Mouse (Mus musculus) cerebellum, postnatal 4 days (tissue): Measurements from ENCODE around the gene Ighmbp2.
"Not testable (repeated sequence)": the region's sequence is repeated elsewhere in the genome, so short reads cannot be mapped to it uniquely, and the experiment has no call there.

Experiments
- DNase-seq, 2 experiments: peaks; one replicate each; pipeline ENCODE4 v3.0.0; 2022; ENCODE audit warnings: low spot score in 2 of 2, mixed read lengths in 1 of 2

The Ighmbp2 gene

DNA sequence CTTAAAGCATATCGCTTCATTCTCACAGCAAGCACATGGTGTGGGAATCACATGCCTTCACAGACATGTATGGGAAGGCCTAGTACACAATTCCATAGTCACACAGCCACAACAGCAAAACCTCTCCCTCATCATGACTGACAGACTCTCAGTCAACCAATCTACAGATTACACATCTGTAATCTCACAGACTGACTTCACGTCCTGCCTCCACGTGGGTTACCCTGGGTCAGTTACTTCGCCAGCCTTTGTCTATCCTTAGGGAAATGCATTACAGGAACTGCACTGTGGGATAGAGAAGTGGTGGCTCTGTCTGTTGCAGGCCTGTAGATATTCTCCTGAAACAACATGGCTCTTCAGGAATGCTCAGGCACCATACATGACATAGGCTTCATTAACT is 931 bp downstream of the Ighmbp2 start:
- DNase-seq, result no peak

DNA sequence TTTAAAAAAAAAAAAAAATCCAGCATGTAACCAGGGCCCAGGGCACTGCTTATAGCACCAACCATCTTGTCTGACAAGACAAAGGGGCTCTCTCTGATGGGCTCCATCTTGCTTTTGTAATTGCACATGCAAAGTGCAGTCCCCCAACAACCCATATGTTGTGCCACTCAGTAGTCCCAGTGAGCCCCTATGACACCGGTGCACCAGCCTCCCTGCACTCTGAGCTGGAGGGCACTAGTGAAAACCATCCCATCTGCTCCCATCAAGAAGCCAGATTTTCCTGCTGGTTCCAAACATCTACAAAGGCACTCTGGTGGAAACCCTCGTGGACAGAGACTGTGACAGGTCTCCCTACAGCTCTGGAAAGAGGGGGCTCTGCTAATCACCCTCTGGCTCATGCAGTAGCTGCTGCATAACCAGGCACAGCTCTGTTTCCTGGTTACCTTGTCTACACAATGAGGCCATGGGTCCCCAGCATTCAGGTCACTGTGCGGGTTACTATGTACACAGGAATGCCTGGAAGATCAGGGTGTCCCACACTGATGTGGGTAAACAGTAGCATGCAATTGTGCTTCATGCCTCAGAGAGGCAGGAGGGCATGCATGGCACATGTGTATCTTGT is 7.0 kb downstream of the Ighmbp2 start:
- DNase-seq, result peak in 1 of 2 experiments; percentile 10

DNA sequence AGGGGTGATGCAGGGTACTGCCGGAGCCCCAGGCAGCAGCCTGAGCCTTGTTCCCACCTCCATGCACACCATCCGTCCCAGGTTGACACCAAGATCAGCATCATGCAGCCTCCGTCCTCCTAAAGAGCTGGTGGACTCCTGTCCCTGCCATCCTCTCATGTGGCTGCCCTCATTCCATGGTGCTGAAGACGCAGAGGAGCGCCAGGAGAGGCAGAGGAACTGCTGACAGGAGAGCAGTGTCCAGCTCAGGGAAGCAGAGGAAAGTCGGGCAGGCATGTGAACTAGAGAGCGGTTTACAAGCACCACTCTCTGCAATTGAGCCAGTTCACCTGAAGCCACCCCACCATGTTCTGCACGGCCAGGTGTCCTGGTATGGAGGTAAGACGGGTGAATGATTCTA is 9.5 kb downstream of the Ighmbp2 start:
- no peak for DNase-seq

DNA sequence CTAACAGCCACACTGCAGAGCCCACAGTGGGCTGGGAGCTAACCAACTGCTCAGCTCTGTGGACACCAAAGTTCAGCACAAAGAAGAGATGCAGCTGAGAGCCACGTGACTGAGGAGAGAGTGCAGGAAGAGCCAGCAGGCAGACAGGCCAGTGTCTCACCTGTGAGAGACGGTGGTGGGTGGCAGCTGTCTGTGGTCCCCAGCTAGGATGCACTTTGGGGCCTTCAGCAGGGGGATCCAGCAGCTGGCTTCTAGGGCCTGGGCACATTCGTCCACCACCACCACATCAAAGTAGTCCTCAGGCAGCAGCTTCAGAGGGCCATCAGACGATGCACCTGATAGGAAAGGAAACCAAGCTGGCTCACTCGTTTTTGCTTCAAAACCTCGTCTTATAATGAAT is 11.5 kb downstream of the Ighmbp2 start:
- DNase-seq, result no peak

DNA sequence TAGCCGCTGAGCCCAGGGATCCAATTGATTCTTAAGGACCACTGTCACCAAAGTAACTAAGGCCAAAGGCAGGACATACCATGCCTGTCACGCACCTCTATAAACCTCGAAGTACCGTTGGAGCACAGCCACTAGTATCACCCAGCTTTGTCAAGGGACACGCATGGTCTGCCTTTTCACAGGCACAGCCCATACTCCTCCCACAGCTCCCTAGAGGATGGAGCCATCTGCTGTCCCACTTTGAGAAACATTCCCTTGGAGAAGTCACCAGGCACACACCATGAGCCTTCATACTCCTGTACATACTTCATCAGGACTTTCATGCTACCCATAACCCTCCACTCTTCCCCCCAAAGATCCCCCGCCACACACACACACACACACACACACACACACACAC is 13.0 kb downstream of the Ighmbp2 start:
- no peak for DNase-seq

DNA sequence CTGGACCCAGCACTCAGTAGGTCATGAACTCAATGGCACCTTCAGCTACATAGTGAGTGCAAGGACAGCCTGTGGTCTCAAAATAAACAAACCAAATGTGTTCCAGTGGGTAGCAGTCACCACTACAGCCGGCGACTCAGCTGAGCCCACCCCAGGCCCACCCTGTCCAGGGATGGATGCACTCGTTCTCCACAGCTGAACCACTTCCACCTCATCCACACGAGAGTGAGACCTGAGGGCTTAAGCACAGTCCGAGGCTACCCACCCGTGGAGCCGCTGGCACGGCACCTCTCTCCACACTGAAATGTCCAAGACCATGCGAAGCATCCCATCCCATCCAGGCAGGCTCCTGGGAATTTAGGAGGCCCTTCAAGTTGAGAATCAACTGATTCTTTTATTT is 13.5 kb downstream of the Ighmbp2 start:
- DNase-seq, result no peak

DNA sequence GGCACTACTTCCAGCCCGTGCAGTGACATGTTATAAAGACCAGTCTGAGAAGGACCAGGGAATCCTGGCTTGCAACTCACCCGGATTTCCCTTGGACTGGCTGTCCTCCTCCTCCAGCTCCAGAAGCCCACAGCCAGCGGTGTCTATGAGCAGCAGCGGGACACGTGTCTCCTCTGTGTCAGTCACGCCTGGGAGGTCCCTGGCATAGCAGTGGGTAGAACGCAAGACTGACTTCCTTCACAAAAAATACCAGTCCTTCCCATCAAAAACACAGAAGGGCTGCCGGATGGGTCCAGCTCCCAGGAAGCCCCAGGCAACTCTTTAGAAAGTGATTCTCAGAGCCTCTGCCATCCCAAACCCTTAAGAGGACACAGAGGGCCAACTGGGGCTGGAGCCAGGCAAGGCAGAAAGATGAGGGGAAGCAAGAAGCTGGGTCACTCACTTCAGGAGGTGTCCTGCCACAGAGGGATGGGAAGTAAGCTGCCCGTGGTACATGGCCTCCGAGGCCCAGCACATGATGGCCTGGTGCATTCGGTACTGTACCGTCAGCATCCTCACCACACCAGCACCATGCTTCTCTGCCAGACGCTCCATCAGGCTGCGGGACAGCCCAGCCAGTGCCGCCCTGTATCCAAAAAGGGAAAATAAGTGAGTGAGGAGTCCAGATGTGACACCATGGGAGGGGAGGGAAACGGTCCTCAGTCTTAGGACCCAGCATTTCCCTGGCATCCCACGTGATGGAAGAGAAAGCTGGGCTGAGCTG is 14.4 kb downstream of the Ighmbp2 start:
- DNase-seq, result peak in 1 of 2 experiments; percentile 18

DNA sequence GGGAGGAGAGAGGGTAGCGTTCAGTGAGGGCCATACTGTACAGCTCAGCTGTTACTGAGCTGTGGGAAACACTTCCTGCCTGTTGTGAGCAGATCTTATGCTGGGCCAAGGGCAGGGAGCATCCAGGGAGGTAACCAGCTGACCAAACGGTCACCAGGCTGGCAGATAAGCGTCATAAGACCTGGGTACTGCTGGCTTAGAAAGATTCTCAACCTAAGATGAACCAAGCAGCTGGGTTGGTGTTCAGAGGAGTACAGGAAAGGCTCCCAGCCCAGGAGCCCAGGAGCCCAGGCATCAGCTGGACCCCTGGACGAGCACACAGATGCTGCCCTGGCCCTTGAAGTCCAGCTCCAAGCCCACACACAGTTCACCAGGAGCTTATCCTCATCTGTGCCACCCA is 15.5 kb downstream of the Ighmbp2 start:
- no peak for DNase-seq

DNA sequence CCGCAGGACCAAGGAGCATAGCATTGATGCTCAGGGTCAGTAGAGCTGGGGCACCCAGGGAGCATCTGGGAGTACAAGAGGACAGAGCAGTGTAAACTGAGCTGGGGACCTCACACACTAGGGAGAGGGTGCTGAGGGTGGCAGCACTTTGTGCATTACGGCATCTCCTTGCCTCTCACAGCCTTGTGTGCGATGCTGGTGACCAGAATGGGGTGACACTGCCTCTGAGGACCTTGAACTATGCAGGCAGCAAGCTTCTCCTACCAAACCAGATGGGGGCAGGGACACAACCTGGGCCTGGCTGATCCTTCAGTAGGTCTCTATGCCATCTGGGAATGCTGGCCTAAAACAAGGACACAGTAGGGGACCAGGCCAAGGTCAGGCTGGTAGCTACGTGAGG is 16.1 kb downstream of the Ighmbp2 start:
- DNase-seq, result peak in 1 of 2 experiments; percentile 17

DNA sequence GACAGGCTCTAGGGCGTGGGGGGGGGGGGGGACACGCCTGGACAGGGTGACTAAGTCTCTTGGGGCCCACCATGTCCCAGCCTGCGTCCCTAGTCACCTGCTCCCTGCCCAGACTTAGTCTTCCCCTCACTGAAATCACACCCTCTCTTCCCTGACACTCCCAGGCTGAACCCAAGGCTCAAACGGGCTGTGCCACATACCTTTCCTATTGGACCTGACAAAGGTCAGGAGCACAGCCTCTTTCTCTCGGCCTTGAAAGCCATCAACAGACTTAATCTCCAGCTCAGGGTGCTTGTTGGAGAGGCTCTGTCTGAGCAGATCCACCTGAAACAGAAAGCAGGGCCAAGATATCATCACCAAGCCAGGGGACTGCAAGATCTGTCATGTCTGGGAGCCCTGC is 16.7 kb downstream of the Ighmbp2 start:
- no peak for DNase-seq

DNA sequence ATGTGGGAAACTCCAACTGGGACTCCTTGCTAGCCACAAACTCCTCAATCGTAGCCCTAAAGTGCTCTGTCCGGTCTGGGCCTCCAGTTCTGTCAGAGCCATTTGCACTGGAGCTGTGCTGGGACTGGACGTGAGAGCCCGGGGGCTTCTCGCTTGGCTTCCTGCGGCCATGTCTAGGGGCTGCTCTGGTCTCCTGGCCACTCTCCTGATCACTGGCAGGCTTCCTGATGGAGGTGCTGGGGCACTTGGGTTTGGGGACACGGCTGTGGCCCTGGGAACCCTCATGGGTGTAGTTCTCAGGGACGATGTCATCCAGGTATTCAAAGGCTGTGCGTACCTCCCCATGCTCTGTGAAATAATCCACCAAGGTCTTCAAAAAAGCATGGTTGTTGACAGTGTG is 17.6 kb downstream of the Ighmbp2 start:
- peak in 1 of 2 experiments; percentile 10 for DNase-seq

DNA sequence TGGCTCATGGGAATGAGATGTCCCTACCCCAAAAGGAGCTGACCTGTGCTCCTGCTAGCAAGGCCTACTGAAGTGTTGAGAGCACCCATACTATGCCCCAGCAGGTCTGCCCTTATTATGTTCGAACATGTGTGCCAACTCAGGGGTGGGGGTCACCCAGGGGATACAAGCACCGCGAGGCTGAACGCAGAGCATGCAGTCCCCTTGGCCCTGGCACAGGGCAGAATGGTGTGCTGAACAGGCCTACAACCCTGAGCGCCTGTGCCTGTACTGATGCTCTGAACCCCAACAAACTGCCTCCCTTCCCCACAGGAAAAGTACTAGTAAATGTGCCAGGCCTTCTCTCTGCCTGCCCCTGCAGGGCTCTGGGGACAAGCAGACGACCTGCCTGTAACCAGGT is 18.5 kb downstream of the Ighmbp2 start:
- DNase-seq, result peak in 1 of 2 experiments; percentile 0

DNA sequence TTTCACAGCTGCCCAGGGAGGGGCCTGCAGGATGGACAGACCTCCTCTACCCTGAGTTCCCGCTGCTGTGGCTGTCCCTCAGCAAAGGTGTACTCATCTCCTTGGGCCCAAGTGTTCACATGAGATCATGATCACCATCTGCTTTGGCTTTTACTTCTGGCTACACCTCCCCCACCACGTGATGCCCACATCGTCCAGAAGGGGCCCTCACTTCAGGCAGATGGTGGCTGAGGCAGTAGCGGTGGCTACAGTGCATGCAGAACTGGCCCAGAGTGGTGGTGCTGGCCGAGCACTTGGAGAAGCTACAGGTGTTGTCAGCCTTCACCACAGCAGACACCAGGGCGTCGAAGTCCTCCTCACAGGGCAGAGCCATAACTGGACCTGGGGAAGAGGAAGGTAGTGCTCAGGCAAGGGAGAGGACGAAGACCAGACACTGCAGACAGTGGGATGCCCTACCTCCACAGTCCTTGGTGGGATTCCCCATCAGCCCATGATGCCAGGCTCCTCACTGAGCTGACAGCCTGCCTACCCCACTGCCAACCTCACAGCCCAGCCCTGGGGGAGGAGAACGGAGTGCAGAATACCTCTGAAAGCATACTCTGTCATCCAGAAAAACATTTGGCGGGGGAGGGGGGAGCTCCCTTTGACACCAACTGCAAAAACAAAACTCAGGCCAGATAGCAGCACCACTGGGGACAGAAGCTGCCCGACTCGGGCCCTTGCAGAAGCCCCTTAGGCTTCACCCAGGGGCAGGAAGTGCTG is 20.9 kb downstream of the Ighmbp2 start:
- no peak for DNase-seq

DNA sequence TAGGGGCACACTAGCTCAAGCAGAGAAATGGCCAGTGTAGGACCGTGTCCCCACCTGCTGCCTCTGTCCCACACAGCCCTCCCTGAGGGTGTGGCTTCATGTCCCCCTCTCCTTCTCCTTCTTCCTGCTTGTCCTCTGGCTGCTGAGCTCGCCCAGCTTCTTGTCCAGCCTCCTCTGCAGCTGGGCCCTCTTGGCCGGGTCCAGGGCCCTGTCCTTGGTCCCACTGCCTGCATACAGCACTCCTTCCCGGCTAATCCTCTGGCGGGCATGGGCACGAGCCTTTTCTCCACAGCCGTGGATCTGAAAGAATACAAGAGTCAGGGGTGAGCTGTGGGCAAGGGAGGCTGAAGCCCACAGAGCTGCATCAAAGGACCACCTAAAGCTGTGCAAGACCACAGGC is 21.5 kb downstream of the Ighmbp2 start:
- no peak for DNase-seq

DNA sequence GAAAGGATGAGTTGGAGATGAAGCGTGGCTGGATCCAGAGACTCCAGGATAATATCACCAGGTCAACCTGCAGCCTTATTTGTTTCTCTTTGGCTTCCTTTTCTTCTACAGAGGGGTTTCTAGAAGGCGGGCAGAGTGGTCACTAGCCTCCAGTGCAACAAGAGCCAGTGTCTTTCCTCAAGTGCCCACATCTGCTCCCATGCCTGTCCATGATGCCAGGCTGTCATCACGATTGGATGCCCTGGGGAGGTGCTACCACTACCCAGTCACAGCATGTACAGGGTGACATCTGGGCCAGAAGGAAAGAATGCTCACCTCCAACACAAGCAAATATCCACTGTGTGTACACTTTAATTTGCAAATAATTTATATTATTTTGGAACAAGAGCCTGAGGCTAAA is 22.2 kb downstream of the Ighmbp2 start:
- no peak for DNase-seq

DNA sequence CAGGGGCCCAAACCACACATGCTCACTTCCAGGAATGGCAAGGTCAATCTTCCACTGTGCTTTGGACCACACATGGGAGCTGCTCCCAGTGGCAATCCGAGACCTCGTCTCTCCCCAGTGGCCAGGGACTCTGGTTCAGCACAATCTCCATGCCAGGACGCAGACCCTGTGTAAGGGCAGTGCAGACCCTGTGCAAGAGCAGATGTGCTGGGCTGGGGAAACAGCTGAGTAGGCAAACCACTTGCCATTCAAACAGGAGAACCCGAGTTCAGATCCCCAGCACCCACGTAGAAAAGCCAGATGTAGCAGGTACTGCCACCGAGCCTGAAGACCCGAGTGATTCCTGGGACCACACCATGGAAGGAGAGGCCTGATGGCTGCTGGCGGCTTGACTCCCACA is 22.8 kb downstream of the Ighmbp2 start:
- no peak for DNase-seq

DNA sequence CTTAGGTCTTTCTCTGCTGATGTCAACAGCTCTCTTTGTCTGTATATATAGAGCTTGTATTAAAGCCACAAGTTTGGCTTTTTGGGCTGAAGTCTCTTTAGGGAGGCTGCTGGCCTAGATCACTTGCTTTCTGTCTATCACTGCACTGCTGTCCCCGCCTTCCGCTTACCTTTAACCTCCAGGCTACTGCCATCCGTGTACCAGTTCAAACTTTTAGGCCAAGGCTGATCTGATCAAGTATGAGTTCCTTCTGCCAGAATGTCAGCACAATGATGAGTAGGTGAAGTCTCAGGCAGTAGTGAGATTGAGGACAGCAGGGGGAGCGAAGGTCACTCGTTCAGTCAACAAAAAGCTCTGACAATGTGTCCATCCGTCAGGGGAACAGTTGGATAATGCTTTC is 57.6 kb downstream of the Ighmbp2 start:
- not testable (repeated sequence) for DNase-seq

DNA sequence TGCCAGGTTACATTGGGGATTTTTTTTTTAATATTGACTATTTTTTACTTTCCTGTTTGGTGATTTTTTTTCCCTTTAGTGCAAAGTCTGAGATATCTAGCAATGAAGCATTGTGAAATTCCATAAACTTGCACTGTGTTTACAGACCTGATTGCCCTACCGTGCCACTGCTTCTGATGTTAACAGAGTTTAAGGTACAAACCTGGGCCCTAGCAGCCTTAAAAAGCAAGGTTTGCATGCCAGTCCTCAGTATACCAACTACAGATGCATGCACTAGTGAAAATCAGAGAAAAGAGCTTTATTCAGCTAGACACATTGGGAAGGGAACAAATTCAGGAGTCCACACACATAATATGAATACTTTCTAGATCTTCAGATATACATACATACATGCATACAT is 67.9 kb downstream of the Ighmbp2 start:
- not testable (repeated sequence) for DNase-seq
